Mouse (Mus musculus) hematopoietic stem cell, adult 5-6 weeks (primary cell): Measurements from ENCODE around the gene Snap91. TPM values are rescaled to one million over a fixed set of nuclear protein-coding genes. Genes with fewer than 3 reads are reported as not detected.
A peak's percentile ranks its signal among the peaks of the same experiment; 100 is the strongest.

ENCODE experiments used
- ATAC-seq, 2 experiments: fragments of 125-278 bp in 1 of 2; replicated peaks in 1 of 2; 2 replicates each; pipeline ENCODE4 v1.8.0; 2016 to 2017; ENCODE audit warnings: inconsistent platforms in 2 of 2, mild to moderate bottlenecking in 2 of 2, moderate number of reproducible peaks in 2 of 2, low read depth in 1 of 2, moderate TSS enrichment in 1 of 2; ENCODE audit not compliant: low FRiP score in 2 of 2, poor library complexity in 2 of 2, severe bottlenecking in 2 of 2, insufficient read depth in 1 of 2, low TSS enrichment in 1 of 2
- total RNA-seq: library from RNA; stranded (forward); fragments of 172-1452, 232-1000 nt; gene quantifications from 2 replicates; pipeline ENCODE4 v1.2.3, GENCODE M21; 2017

Snap91 gene
- total RNA-seq, 1 experiment from 2014 or later = not detected

DNA sequence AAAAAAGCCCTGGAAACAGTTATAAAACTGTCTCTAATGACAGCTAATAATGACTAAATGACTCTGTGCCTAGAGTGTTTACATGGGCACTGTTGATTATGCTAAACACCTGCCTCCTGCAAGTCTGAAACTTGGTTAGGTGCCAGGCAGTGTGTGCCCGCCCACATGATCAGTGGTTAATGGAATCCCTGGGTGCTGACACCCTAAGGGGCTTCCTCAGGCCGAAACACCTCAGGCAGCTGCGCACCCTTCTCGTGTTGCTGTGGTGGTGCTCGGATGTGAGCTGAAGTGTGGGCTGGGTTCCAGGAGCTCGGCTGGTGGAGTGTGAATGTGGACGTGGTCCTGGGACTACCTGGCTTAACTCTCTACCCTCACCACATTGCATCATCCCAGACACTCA is 103.1 kb downstream of the Snap91 start:
- ATAC-seq = no peak

- ATAC-seq = no peak
Observed at GRCm38 (mm10) chr9:86775374-86775773, 105.1 kb downstream of the Snap91 start.

DNA sequence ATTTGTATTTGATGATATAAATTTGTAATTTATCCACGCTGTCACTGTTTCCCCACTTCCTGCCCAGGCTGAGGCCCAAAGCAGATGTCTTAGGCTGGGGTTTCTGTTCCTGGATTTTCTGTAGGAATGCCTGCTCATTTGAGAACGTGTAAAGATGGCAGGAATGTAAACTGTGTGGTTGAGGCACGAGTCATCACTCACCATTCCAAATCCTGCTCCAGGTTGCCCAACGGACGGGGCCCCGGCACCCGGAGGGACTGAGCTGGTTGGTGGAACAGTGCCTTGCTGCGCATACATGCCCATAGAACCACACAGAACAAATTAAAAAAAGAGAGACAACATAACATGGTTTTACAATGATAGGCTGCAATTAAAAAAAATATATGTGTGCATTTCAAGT is 106.5 kb downstream of the Snap91 start:
- no peak for ATAC-seq

DNA sequence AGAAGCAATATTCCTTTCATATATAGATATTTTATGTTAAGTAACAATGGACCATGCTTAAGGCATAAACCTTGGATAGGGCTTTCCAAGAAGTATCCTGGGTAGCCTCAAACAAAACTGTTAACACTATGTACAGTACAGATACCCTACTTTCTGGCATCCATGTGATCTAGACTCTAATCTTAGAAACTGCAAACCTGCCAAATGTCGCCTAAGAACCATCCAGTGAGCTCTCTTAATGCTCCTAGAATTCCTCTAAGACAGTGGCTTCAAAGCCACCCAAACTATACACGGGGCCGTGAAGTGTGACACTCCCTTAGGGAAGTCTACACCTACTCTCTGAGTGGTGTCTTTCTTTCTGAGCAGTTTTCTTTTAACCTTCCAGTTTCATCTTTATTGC is 107.6 kb downstream of the Snap91 start:
- ATAC-seq = no peak

- ATAC-seq = no peak
Observed at GRCm38 (mm10) chr9:86766991-86767390, 113.5 kb downstream of the Snap91 start.

DNA sequence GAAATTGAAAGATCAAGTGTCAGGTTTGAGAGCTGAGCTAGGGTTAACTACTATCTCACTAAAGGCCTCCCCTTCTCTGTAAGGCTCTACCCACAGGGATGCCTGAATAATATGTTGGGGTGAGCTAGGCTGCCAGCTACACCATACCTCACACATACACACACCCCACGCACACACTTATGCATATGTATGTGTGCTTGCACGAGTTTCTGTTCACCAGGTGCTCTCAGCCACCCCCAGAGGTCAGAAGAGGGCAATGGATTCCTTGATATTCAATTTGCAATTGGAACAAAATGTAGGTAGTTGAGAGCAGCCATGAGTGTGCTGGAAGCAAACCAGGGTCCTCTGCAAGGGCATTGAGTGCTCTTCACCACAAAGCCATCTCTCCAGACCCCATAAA is 116.5 kb downstream of the Snap91 start:
- no peak for ATAC-seq

GRCm38 (mm10) chr9:86762477-86763376 is 117.7 kb downstream of the Snap91 start:
- no peak for ATAC-seq

- peak; percentile 88 to 89 for ATAC-seq
Observed at GRCm38 (mm10) chr9:86745926-86746581, 134.4 kb downstream of the Snap91 start.

DNA sequence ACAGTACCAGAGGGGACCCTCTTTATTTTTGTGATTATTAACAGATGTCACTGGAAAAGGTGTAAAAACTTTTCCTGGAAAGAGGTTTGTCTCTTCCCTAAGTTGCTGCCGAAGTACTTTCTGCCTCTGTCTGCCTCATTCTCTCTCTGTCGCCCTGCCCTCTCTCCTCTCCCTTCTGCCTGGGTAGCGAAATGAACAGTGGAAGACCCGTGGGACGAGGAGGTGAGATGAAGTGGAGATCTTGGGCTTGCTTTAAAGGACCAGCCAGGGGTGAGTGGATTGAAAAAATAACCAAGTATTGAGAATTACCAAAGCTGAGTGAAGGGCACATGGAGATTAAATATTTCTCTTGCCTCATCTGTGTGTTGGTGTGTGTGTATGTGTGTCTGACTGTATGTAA is 136.4 kb downstream of the Snap91 start:
- ATAC-seq = no peak

DNA sequence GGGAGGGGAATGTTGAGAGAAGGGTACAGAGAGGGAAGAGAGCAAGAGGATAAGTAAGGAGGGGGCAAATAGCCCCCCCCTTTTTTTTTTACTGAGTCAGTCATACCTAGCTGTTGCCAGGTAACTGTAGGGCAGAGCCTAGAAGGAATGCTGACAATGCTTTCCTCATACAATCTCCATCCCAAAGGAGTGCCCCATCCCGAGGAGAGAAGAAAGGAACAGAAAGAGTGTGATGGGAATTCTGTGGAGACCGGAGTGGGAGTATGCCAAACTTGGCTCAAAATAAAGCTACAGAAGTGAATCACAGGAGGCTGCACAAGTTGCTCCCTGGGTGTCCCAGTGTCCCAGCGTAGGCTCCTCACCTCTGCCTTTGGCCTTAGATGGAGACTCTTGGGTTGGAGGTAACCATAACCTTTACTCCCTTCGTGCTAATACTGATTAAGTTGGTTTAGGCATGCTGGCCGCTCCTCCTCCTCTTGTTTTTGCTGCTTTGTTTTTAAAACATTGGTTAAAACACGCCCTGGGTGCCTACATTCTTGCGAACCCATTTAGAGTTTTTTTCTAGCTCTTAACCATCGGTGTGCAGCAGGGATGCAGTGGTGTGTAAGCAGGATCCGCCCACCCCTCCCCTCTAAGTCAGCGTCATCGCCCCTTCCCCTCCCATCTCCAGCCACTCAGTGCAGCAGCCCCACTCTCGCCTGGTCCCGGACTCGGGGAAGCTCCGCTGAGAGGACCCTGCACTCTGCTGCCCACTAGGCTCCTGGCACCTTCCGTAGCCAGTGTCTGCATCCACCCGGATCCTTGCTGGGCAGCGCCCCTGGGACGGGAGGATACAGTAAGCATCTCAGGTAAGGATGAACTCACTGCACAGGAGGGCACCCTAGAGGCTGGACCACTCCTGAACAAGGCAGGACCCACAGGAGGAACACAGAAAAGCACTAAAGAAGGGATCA is 137.2 kb downstream of the Snap91 start, which contains the start of gene Prss35:
Gene Prss35 (plus strand): TSS at position 691 of the 953 bp plus-strand sequence.
- ATAC-seq = peak; percentile 32 to 44; a peak in 3 of 4 replicates

- ATAC-seq = no peak
Observed at GRCm38 (mm10) chr9:86739971-86740370, 140.5 kb downstream of the Snap91 start.

DNA sequence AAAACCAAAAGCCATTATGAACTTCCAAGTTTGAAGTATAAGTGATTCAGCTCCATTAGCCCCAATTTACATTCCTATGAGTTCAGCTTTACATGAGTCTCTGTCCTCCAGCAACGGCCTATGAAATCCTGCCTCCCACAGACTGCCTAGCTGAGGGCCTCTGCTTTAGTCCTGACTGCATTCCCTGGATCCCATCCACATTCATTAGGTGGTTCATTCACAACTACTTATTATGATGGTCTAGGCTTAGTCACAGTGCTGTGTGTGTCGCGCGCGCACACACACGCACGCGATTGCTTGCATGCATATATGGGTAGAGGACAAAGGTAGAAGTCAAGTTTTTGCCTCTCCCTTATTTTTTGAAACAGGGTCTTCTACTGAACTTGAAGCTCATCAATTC is 141.7 kb downstream of the Snap91 start:
- no peak for ATAC-seq

DNA sequence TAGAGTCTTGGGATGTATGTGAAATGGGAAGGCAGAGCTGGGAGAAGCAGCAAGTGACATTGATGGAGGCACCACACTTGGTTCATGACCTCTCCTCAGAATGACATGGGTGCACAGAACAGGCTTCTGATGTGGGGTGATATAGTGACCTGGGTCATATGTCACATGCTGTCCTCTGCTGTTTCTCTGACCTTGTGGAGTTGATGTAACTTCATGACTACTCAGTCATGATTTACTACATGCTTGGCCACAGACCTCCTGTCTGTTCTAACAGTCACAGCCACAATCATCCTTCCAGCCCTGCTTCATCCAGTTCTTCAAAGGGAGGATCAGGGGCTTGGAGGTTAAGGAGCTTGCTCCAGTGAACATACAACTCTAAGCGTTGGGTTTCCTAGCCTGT is 142.4 kb downstream of the Snap91 start:
- no peak for ATAC-seq

DNA sequence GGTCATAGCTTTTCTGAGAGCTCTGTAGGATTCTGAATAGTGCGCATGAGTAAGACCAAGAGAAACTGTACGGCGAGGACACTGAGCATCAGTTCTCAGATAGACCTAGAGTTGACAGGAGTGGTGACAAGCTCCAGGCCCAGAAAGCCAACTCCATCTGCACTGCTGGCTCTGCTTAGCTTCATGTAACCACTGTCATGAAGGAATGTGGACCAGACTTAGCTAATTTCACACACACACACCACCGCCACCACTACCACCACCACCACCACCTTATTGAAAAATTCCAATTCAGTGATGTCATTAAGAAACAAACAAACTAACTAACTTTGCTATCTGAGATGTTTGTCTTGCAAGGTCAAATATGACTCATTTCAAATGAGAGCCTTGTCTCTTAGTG is 143.5 kb downstream of the Snap91 start:
- ATAC-seq = no peak

DNA sequence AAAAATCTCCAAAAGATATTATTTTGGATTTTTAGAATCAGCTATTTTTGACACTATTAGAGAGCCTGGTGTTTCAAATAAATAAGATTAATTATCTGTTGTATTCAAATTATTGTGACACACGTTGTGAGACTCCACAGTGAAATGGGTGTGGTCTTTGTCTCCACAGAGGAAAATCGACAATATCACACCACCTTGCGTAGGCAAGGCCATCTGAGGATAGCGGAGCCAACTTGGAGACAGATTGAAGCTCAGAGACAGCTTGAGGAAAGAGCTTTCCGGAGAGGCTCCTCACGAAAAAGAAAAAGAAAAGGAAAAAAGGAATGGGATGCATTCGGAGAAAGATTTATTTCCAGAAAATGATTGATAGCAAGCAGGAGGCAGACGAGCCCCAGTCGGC is 145.7 kb downstream of the Snap91 start:
- ATAC-seq = no peak

GRCm38 (mm10) chr9:86734357-86734756 is 146.1 kb downstream of the Snap91 start:
- ATAC-seq = no peak

GRCm38 (mm10) chr9:86729811-86730210 is 150.6 kb downstream of the Snap91 start:
- ATAC-seq = no peak

GRCm38 (mm10) chr9:86729084-86729483 is 151.4 kb downstream of the Snap91 start:
- no peak for ATAC-seq
